Mouse (Mus musculus): ENCODE data around the gene Rab7. TPM values are rescaled to one million over a fixed set of nuclear protein-coding genes. Genes with fewer than 3 reads are reported as not detected.

Rab7 gene
- polyA plus RNA-seq, 1 experiment from 2014 or later = 343 TPM

DNA sequence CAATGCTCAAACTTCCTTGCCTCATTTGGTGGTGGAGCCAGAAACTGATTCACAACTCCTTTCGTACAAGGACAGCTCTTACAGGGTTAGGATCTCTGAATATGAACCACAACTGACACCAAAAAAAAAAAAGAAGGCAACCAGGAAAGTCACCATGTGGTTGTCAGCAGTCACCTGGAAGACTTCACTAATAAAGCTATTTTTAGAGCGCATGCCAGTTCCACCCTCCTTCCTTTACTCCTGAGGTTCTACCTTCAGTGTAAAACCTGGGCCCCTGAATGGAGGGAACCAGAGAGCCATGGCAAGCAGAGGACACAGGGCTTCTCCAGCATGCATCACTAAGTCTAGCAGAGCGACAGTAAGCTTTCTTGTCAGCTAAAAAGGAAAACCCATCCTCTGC lies 2.7 kb downstream of the Rab7 start:
- H3K9me3 ChIP-seq (ENCODE audit: control insufficient read depth, low read length) = no peaks in the 10 kb centered on the region
- 93% methylated on average over 3 of the region's 3 CpGs for WGBS
- no peak overlapping the region for H3K4me3 ChIP-seq (replicated peaks; ENCODE audit: low read length)
- ATAC-seq = no peak
- no peaks in the 10 kb centered on the region for H3K36me3 ChIP-seq (ENCODE audit: control insufficient read depth, insufficient read depth)
- 0 out of 2 replicates have a peak, but pooled peaks cover 2% of the 10 kb centered on the region for H3K27me3 ChIP-seq (replicated peaks; ENCODE audit: control insufficient read depth, insufficient read depth, low read length)
- no peak overlapping the region for H3K9ac ChIP-seq (replicated peaks; ENCODE audit: low read depth, low read length)
- H3K4me1 ChIP-seq (replicated peaks; ENCODE audit: control insufficient read depth, insufficient read depth, low read length) = peaks cover 27% of the 10 kb centered on the region
- H3K4me2 ChIP-seq (ENCODE audit: low read length) = no peak overlapping the region
- no peak overlapping the region for H3K27ac ChIP-seq (ENCODE audit: low read length)

DNA sequence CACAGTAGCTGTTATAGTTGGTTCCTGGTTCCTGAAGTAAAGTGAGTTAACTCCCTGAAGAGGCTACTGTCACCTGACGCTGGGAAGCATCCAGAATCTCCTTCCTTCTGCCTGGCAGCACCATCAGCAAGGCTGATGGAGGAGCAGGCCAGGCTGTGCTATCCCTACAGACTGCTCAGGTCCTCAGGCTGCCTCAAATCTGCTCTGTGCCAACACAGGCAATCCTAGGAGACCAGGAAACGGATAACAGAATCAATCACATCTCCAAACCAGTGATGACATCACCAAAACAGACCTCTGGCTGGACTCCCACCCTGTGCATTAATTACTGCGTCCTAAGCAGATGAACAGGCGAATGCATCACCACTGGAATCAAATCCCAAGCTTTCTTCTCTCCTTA lies 3.8 kb downstream of the Rab7 start:
- no peak overlapping the region for H3K9ac ChIP-seq (replicated peaks; ENCODE audit: low read depth, low read length)
- no peak overlapping the region for H3K4me3 ChIP-seq (replicated peaks; ENCODE audit: low read length)
- no peaks in the 10 kb centered on the region for H3K9me3 ChIP-seq (ENCODE audit: control insufficient read depth, low read length)
- no peak overlapping the region for H3K27ac ChIP-seq (ENCODE audit: low read length)
- H3K4me2 ChIP-seq (ENCODE audit: low read length) = no peak overlapping the region
- ATAC-seq = no peak
- WGBS = 67% methylated on average over 4 of the region's 4 CpGs
- no peaks in the 10 kb centered on the region for H3K27me3 ChIP-seq (replicated peaks; ENCODE audit: control insufficient read depth, insufficient read depth, low read length)
- no peaks in the 10 kb centered on the region for H3K36me3 ChIP-seq (ENCODE audit: control insufficient read depth, insufficient read depth)
- peaks cover 27% of the 10 kb centered on the region for H3K4me1 ChIP-seq (replicated peaks; ENCODE audit: control insufficient read depth, insufficient read depth, low read length)

DNA sequence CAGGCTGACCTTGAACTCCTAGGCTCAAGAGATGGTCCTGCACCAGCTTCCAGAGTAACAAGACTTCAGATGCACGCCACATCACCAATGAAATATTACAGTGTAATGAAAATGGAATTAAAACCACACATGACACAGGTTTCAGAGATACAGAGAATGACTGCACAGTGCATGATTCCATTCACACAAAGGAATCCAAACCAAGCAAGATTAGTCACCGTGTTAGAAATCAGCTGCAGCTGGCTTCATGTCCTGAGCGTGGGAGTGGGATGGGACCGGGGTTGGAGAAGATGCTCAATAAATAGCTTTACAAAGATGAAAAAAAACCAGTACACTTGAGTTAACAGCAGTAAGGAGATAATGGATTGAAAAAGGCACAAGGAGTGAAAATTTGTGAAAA lies 5.6 kb downstream of the Rab7 start:
- 99% methylated on average over 4 of the region's 4 CpGs for WGBS
- no peaks in the 10 kb centered on the region for H3K27me3 ChIP-seq (replicated peaks; ENCODE audit: control insufficient read depth, insufficient read depth, low read length)
- no peak overlapping the region for H3K4me2 ChIP-seq (ENCODE audit: low read length)
- no peaks in the 10 kb centered on the region for H3K36me3 ChIP-seq (ENCODE audit: control insufficient read depth, insufficient read depth)
- ATAC-seq = no peak
- no peak overlapping the region for H3K4me3 ChIP-seq (replicated peaks; ENCODE audit: low read length)
- H3K9ac ChIP-seq (replicated peaks; ENCODE audit: low read depth, low read length) = no peak overlapping the region
- H3K27ac ChIP-seq (ENCODE audit: low read length) = no peak overlapping the region
- no peaks in the 10 kb centered on the region for H3K9me3 ChIP-seq (ENCODE audit: control insufficient read depth, low read length)
- peaks cover 27% of the 10 kb centered on the region for H3K4me1 ChIP-seq (replicated peaks; ENCODE audit: control insufficient read depth, insufficient read depth, low read length)

DNA sequence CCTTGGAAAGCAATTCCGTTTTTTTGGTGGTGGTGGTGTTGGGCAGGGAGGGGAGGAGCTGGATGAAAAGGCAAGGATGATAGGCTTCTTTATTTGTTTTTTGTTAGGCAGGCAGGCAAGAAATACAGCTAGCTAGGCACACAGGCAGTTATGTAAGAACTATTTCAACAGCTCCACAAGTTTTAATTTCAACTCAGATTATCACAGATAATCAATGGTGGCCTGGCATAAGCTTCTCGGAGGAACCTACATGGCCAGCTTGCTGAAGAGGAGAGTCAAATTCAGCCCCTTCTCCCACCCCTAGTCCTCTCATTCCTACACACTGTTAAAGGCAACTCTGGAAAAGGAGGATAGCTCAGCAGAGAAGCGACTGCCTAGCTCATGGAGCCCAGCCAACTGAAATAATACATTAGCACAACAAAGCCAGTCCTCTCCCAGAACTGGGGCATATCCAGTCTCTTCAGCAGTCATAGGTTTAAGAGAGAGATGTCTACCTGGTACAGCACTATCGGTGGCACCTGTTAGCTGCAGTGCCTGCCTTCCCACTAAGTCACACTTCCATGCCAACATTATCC lies 7.5 kb downstream of the Rab7 start:
- no peak overlapping the region for H3K9ac ChIP-seq (replicated peaks; ENCODE audit: low read depth, low read length)
- no peaks in the 10 kb centered on the region for H3K9me3 ChIP-seq (ENCODE audit: control insufficient read depth, low read length)
- no peaks in the 10 kb centered on the region for H3K36me3 ChIP-seq (ENCODE audit: control insufficient read depth, insufficient read depth)
- H3K27me3 ChIP-seq (replicated peaks; ENCODE audit: control insufficient read depth, insufficient read depth, low read length) = no peaks in the 10 kb centered on the region
- no peak overlapping the region for H3K4me2 ChIP-seq (ENCODE audit: low read length)
- WGBS = 69% methylated on average over 4 of the region's 4 CpGs
- peaks cover 9% of the 10 kb centered on the region for H3K4me1 ChIP-seq (replicated peaks; ENCODE audit: control insufficient read depth, insufficient read depth, low read length)
- no peak overlapping the region for H3K27ac ChIP-seq (ENCODE audit: low read length)
- ATAC-seq = no peak
- no peak overlapping the region for H3K4me3 ChIP-seq (replicated peaks; ENCODE audit: low read length)

DNA sequence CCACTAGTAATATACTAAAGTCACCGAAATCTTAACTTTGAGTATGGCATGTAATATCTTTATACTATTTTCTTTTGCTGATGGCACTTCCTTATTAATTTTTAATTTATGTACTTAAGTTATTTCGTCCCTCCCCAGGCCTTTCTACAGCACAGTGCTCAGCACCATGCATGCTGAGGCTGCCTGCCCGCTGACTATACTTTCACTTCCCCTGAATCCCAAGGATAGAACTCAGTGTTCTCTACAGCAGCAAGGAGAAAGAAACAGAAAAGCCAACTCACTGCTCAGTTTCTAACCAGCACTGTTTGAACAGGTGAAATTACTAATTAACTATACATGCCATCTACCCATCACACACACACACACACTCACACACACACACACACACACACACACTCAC lies 11.6 kb downstream of the Rab7 start:
- 97% methylated on average over 3 of the region's 3 CpGs for WGBS
- Histone ChIP-seq H3K27ac (ENCODE audit: low read length) (no peak overlapping the region), H3K4me2 (ENCODE audit: low read length) (no peak overlapping the region), H3K9ac (replicated peaks; ENCODE audit: low read depth, low read length) (no peak overlapping the region), H3K4me3 (replicated peaks; ENCODE audit: low read length) (no peak overlapping the region), H3K4me1 (replicated peaks; ENCODE audit: control insufficient read depth, insufficient read depth, low read length) (no peaks in the 10 kb centered on the region), H3K9me3 (ENCODE audit: control insufficient read depth, low read length) (no peaks in the 10 kb centered on the region), H3K27me3 (replicated peaks; ENCODE audit: control insufficient read depth, insufficient read depth, low read length) (no peaks in the 10 kb centered on the region), H3K36me3 (ENCODE audit: control insufficient read depth, insufficient read depth) (no peaks in the 10 kb centered on the region)
- ATAC-seq = no peak

DNA sequence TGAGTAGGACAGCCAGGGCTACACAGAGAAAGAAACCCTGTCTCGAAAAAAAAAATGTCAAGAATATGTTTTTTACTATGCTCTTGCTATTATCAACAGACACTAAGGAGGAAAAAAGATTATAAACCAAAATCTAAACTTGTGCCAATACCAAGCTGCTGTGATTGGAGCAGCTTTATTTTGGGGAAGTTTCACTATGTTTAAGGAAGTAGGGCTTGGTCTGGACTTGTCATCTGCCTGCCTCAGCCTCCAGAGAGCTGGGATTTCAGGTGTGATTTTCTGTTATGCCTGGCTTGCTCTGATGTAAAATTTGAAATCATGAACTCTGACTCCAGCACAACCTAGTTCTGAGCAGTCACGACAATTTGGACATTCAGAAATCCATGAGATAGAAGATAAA lies 14.6 kb downstream of the Rab7 start:
- no peaks in the 10 kb centered on the region for H3K36me3 ChIP-seq (ENCODE audit: control insufficient read depth, insufficient read depth)
- no peak overlapping the region for H3K27ac ChIP-seq (ENCODE audit: low read length)
- H3K4me1 ChIP-seq (replicated peaks; ENCODE audit: control insufficient read depth, insufficient read depth, low read length) = no peaks in the 10 kb centered on the region
- no peak for ATAC-seq
- 95% methylated on average over 2 of the region's 2 CpGs for WGBS
- H3K27me3 ChIP-seq (replicated peaks; ENCODE audit: control insufficient read depth, insufficient read depth, low read length) = no peaks in the 10 kb centered on the region
- no peak overlapping the region for H3K9ac ChIP-seq (replicated peaks; ENCODE audit: low read depth, low read length)
- no peak overlapping the region for H3K4me3 ChIP-seq (replicated peaks; ENCODE audit: low read length)
- H3K9me3 ChIP-seq (ENCODE audit: control insufficient read depth, low read length) = no peaks in the 10 kb centered on the region
- H3K4me2 ChIP-seq (ENCODE audit: low read length) = no peak overlapping the region

DNA sequence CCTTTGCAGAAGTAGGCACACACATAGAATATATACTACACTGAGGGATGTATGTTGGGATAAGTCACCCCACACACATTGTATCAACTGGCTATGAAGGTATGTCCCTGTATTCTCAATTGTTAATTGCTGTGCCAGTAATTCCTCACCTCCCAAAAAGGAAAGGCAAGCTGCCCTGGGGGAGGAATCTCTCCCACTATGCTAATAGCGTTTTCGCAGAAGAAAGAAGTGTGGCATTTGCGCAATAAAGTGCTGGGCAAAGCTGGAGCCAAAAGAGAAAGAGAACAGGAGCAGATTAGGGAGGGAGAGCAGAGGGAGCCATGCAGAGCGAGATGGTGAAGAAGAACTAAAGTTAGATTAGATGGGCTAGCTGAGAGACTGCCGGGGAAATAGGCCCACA lies 17.7 kb downstream of the Rab7 start:
- no peak for ATAC-seq
- Histone ChIP-seq H3K9me3 (ENCODE audit: control insufficient read depth, low read length) (no peaks in the 10 kb centered on the region), H3K4me3 (replicated peaks; ENCODE audit: low read length) (no peak overlapping the region), H3K9ac (replicated peaks; ENCODE audit: low read depth, low read length) (no peak overlapping the region), H3K4me1 (replicated peaks; ENCODE audit: control insufficient read depth, insufficient read depth, low read length) (no peaks in the 10 kb centered on the region), H3K27me3 (replicated peaks; ENCODE audit: control insufficient read depth, insufficient read depth, low read length) (no peaks in the 10 kb centered on the region), H3K27ac (ENCODE audit: low read length) (no peak overlapping the region), H3K4me2 (ENCODE audit: low read length) (no peak overlapping the region), H3K36me3 (ENCODE audit: control insufficient read depth, insufficient read depth) (no peaks in the 10 kb centered on the region)
- WGBS = 70% methylated on average over 5 of the region's 5 CpGs

DNA sequence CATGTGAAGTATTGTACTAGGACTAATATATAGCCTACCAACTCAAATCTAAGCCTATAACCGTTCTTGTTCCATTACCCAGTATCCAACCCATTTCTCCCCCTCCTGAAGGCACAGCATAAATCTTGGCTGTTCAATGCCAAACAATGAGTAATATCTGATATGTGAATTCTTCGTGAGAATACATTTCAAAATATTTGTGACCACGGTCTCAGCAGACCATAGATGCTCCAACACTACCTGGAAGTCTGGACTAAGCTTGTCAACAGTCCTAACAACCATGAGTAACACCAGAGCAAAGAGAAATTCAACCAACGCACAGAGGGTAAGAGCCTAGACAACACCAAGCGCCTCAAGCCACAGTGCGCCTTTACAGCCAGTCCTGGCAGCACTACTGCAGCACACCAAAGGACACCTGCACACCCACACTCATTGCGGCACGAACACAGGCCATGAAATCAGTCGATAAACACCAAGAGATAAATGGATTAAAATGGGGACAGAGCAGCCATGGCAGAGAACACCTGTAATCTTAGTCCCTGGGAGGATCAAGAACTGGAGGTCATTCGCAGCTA lies 21.7 kb downstream of the Rab7 start:
- no peak for ATAC-seq
- H3K4me2 ChIP-seq (ENCODE audit: low read length) = no peak overlapping the region
- no peak overlapping the region for H3K27ac ChIP-seq (ENCODE audit: low read length)
- H3K4me3 ChIP-seq (replicated peaks; ENCODE audit: low read length) = no peak overlapping the region
- no peaks in the 10 kb centered on the region for H3K27me3 ChIP-seq (replicated peaks; ENCODE audit: control insufficient read depth, insufficient read depth, low read length)
- H3K4me1 ChIP-seq (replicated peaks; ENCODE audit: control insufficient read depth, insufficient read depth, low read length) = no peaks in the 10 kb centered on the region
- H3K9me3 ChIP-seq (ENCODE audit: control insufficient read depth, low read length) = no peaks in the 10 kb centered on the region
- H3K9ac ChIP-seq (replicated peaks; ENCODE audit: low read depth, low read length) = no peak overlapping the region
- WGBS = 96% methylated on average over 10 of the region's 10 CpGs
- no peaks in the 10 kb centered on the region for H3K36me3 ChIP-seq (ENCODE audit: control insufficient read depth, insufficient read depth)

DNA sequence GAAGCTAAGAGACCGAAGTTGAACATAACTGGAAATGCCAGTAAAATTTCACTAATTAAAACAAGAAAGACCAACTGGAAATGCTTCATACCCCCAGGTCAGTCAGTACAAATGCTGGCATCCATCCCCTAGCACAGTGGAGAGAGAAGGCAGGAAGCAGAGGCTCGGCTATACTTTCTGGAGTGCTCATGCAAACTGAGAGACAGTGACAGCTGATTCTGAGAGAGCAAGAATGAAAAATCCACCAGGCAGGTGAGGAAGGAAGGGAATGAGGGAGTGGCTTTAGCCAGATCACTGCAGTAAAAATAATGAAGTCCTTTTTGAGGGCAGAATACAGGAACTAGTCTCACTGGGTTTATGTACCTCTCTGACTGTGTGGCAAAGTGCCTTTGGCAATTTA lies 25.9 kb downstream of the Rab7 start:
- ATAC-seq = no peak
- 80% methylated on average over 2 of the region's 2 CpGs for WGBS

DNA sequence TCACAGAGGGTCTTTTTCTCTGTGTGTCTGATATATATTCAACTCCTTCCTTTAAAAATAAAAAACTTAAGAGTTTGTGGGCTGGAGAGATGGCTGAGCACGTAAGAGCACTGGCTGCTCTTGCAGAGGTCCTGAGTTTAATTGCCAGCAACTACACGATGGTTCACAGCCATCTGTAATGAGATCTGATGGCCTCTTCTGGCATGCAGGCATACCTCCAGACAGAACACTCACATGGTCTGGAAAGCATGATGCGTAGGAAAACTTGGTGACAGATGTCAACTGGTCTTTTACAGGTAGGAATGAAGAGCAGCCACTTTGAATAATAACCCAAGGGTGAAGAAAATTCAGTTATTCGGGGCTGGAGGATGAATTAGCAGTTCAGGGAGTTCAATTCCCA lies 27.2 kb downstream of the Rab7 start:
- H3K4me1 ChIP-seq (replicated peaks; ENCODE audit: control insufficient read depth, insufficient read depth, low read length) = no peaks in the 10 kb centered on the region
- H3K4me3 ChIP-seq (replicated peaks; ENCODE audit: low read length) = no peak overlapping the region
- no peaks in the 10 kb centered on the region for H3K9me3 ChIP-seq (ENCODE audit: control insufficient read depth, low read length)
- no peaks in the 10 kb centered on the region for H3K36me3 ChIP-seq (ENCODE audit: control insufficient read depth, insufficient read depth)
- 69% methylated on average over 4 of the region's 4 CpGs for WGBS
- no peaks in the 10 kb centered on the region for H3K27me3 ChIP-seq (replicated peaks; ENCODE audit: control insufficient read depth, insufficient read depth, low read length)
- H3K27ac ChIP-seq (ENCODE audit: low read length) = no peak overlapping the region
- no peak for ATAC-seq
- no peak overlapping the region for H3K9ac ChIP-seq (replicated peaks; ENCODE audit: low read depth, low read length)
- H3K4me2 ChIP-seq (ENCODE audit: low read length) = no peak overlapping the region

More for the DNA sequence above, 25.9 kb downstream of the Rab7 start:
- no peak overlapping the region for H3K9ac ChIP-seq (replicated peaks; ENCODE audit: low read depth, low read length)
- H3K4me2 ChIP-seq (ENCODE audit: low read length) = no peak overlapping the region
- H3K27me3 ChIP-seq (replicated peaks; ENCODE audit: control insufficient read depth, insufficient read depth, low read length) = no peaks in the 10 kb centered on the region
- H3K9me3 ChIP-seq (ENCODE audit: control insufficient read depth, low read length) = no peaks in the 10 kb centered on the region
- no peaks in the 10 kb centered on the region for H3K36me3 ChIP-seq (ENCODE audit: control insufficient read depth, insufficient read depth)
- H3K4me3 ChIP-seq (replicated peaks; ENCODE audit: low read length) = no peak overlapping the region
- no peak overlapping the region for H3K27ac ChIP-seq (ENCODE audit: low read length)
- H3K4me1 ChIP-seq (replicated peaks; ENCODE audit: control insufficient read depth, insufficient read depth, low read length) = no peaks in the 10 kb centered on the region

Measured in forebrain, embryonic 16.5 days (tissue).